Mouse (Mus musculus): ENCODE measurements at regions not wholly inside any gene's neighbourhood (a gene's known extent, or its start where the extent isn't known, plus 50 kb on each side); places are given as distances from the start of the nearest gene placed in this dataset.

- no peaks in the 10 kb centered on the region for H3K27me3 ChIP-seq (replicated peaks; ENCODE audit: insufficient read depth, low read length)
- H3K4me1 ChIP-seq (ENCODE audit: insufficient read depth, low read depth, low read length): peaks cover 8% of the 10 kb centered on the region; the same call in 1 of the 2 replicates
- H3K36me3 ChIP-seq (ENCODE audit: insufficient read depth, low read length): no peaks in the 10 kb centered on the region
- no peak overlapping the region for H3K4me3 ChIP-seq (ENCODE audit: low read depth, low read length)
- no peak overlapping the region for H3K9ac ChIP-seq (replicated peaks; ENCODE audit: low read depth)
- H3K4me2 ChIP-seq (replicated peaks; ENCODE audit: low read depth, low read length): no peak overlapping the region
- WGBS: 84% methylated on average over 5 of the region's 5 CpGs
- ATAC-seq: no peak
- no peaks in the 10 kb centered on the region for H3K9me3 ChIP-seq (ENCODE audit: low read length)
- no peak for DNase-seq (ENCODE audit: low spot score)
- TF ChIP-seq CTCF (IDR thresholded peaks at IDR 0.05): no peak
- no peak for TF ChIP-seq EP300 (IDR thresholded peaks at IDR 0.05)
- no peak overlapping the region for H3K27ac ChIP-seq (ENCODE audit: low read length)
These were observed 60.0 kb upstream of the Ak4 start for GRCm38 (mm10) chr4:101359119-101359518.

- 93% methylated on average over 3 of the region's 3 CpGs for WGBS
- peaks cover 8% of the 10 kb centered on the region; the same call in 1 of the 2 replicates for H3K4me1 ChIP-seq (ENCODE audit: insufficient read depth, low read depth, low read length)
- no peak overlapping the region for H3K4me3 ChIP-seq (ENCODE audit: low read depth, low read length)
- H3K9ac ChIP-seq (replicated peaks; ENCODE audit: low read depth): no peak overlapping the region
- no peaks in the 10 kb centered on the region for H3K36me3 ChIP-seq (ENCODE audit: insufficient read depth, low read length)
- H3K9me3 ChIP-seq (ENCODE audit: low read length): no peaks in the 10 kb centered on the region
- no peak for DNase-seq (ENCODE audit: low spot score)
- no peak for ATAC-seq
- no peak overlapping the region for H3K4me2 ChIP-seq (replicated peaks; ENCODE audit: low read depth, low read length)
- no peak for TF ChIP-seq CTCF (IDR thresholded peaks at IDR 0.05)
- no peak for TF ChIP-seq EP300 (IDR thresholded peaks at IDR 0.05)
- no peak overlapping the region for H3K27ac ChIP-seq (ENCODE audit: low read length)
- H3K27me3 ChIP-seq (replicated peaks; ENCODE audit: insufficient read depth, low read length): no peaks in the 10 kb centered on the region
These were observed 60.6 kb upstream of the Ak4 start for GRCm38 (mm10) chr4:101358525-101358924.

GRCm38 (mm10) chr4:101357923-101358322 is 61.2 kb upstream of the Ak4 start:
- peak overlapping the region; percentile 95 for H3K4me2 ChIP-seq (replicated peaks; ENCODE audit: low read depth, low read length)
- no peaks in the 10 kb centered on the region for H3K36me3 ChIP-seq (ENCODE audit: insufficient read depth, low read length)
- peak overlapping the region; percentile 98 for H3K27ac ChIP-seq (ENCODE audit: low read length)
- H3K9me3 ChIP-seq (ENCODE audit: low read length): no peaks in the 10 kb centered on the region
- peak overlapping the region; percentile 91 for H3K4me3 ChIP-seq (ENCODE audit: low read depth, low read length)
- no peak for DNase-seq (ENCODE audit: low spot score)
- peak overlapping the region; percentile 56; the same call in 1 of the 2 replicates for H3K9ac ChIP-seq (replicated peaks; ENCODE audit: low read depth)
- TF ChIP-seq EP300 (IDR thresholded peaks at IDR 0.05): no peak
- no peak for TF ChIP-seq CTCF (IDR thresholded peaks at IDR 0.05)
- no peak for ATAC-seq
- 51% methylated on average over 8 of the region's 8 CpGs for WGBS
- H3K27me3 ChIP-seq (replicated peaks; ENCODE audit: insufficient read depth, low read length): no peaks in the 10 kb centered on the region
- peaks cover 8% of the 10 kb centered on the region; the same call in 1 of the 2 replicates for H3K4me1 ChIP-seq (ENCODE audit: insufficient read depth, low read depth, low read length)

GRCm38 (mm10) chr4:101356954-101357891 is 61.9 kb upstream of the Ak4 start:
- Histone ChIP-seq H3K9me3 (ENCODE audit: low read length) (no peaks in the 10 kb centered on the region), H3K4me3 (ENCODE audit: low read depth, low read length) (peak overlapping the region; percentile 91), H3K36me3 (ENCODE audit: insufficient read depth, low read length) (no peaks in the 10 kb centered on the region), H3K4me2 (replicated peaks; ENCODE audit: low read depth, low read length) (peak overlapping the region; percentile 95), H3K9ac (replicated peaks; ENCODE audit: low read depth) (peak overlapping the region; percentile 56), H3K27ac (ENCODE audit: low read length) (peak overlapping the region; percentile 98), H3K4me1 (ENCODE audit: insufficient read depth, low read depth, low read length) (peaks cover 8% of the 10 kb centered on the region; the same call in 1 of the 2 replicates), H3K27me3 (replicated peaks; ENCODE audit: insufficient read depth, low read length) (no peaks in the 10 kb centered on the region)
- ATAC-seq (peak; percentile 13; the same call in 1 of the 2 replicates), DNase-seq (ENCODE audit: low spot score) (peak; percentile 89)
- TF ChIP-seq CTCF (IDR thresholded peaks at IDR 0.05): no peak
- no peak for TF ChIP-seq EP300 (IDR thresholded peaks at IDR 0.05)
- WGBS: 3% methylated on average over 31 of the region's 31 CpGs

- DNase-seq (ENCODE audit: low spot score): peak; percentile 88
- TF ChIP-seq CTCF (IDR thresholded peaks at IDR 0.05) (no peak), EP300 (IDR thresholded peaks at IDR 0.05) (no peak)
- Histone ChIP-seq H3K9me3 (ENCODE audit: low read length) (no peaks in the 10 kb centered on the region), H3K36me3 (ENCODE audit: insufficient read depth, low read length) (no peaks in the 10 kb centered on the region), H3K27ac (ENCODE audit: low read length) (peak overlapping the region; percentile 98), H3K4me2 (replicated peaks; ENCODE audit: low read depth, low read length) (peak overlapping the region; percentile 95), H3K4me1 (ENCODE audit: insufficient read depth, low read depth, low read length) (peaks cover 8% of the 10 kb centered on the region; the same call in 1 of the 2 replicates), H3K4me3 (ENCODE audit: low read depth, low read length) (peak overlapping the region; percentile 91), H3K9ac (replicated peaks; ENCODE audit: low read depth) (peak overlapping the region; percentile 95), H3K27me3 (replicated peaks; ENCODE audit: insufficient read depth, low read length) (no peaks in the 10 kb centered on the region)
- WGBS: under 1% methylated on average over 71 of the region's 107 CpGs
- ATAC-seq: peak; percentile 83
These were observed 62.8 kb upstream of the Ak4 start for GRCm38 (mm10) chr4:101356093-101356953.
